Mouse (Mus musculus) mesoderm, embryonic 11.5 days (tissue): ENCODE data around the gene 2310039H08Rik.

Experiments used
- DNase-seq: peaks from one replicate; pipeline ENCODE4 v3.0.0-alpha.2; 2012; ENCODE audit warnings: low read depth, low spot score

The 2310039H08Rik gene

DNA sequence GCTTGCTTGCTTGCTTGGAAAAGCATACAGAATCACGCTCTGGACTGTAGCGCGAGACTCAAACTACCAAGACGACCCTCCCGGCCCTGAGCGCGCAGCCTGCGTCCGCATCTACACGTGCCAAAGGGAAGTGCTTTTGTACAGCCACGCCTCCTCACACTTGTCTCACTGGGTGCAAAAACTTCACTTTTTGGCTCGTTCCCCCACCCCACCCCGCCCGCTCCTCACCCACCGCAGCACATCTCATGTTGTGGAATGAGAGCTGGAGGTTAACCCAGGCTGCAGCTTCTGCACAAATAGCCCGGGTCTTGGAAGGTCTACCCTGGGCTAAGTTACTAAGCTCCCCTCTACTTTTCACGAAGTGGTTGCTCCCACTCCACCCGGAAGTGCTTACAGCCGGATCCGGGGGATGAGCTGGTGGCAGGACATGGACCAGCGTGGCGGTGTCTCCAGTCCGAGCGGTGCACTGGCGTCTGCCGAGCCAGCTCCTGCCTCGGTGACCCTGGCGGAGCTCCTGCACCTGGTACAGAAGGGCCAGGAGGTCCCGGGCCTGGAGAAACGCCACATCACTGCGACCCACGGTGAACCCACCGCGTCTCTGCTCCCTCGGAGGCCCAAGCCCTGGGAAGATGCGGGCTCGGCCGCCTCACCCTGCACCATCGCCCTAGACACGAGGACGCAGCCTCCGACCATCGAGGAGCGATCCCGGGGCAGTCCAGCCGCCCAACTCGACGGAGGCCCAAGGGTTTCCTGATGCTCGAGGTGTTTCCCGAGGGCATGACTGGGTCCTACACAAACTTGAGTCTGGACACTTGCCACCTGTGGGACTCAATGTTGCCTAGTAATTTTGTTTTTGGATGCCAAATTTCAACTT, at the start of gene 2310039H08Rik:
Gene 2310039H08Rik (plus strand): TSS at position 232 of the 874 bp plus-strand sequence.
- DNase-seq: peak; percentile 91

DNA sequence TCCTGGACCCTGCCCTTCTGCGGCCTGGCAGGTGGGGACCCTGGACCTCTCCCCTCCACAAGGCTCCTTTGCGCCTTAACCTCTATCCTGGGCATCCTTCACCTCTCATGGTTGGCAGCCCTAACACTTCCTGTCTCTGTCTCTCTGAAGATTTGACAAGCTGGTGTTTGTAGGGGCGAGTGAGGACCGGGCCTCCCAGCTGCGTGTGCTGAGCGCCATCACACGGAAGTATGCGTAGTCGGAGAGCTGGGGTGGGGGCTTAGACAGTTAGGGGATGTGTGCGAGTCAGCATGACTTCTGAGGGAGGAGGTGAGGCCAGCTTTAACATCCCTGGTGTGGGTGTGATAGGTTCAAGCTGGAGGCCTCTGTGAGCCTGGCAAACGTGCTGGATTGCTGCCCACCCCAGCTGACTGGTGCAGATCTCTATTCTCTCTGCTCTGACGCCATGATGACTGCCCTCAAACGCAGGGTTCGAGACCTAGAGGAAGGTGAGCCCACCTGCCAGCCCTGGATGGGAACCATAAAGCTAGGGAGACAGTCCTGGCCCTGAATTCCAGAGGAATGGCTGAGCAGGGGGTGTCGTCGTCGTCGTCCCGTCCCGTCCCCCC, 47.9 kb upstream of the 2310039H08Rik start:
- DNase-seq: no peak

DNA sequence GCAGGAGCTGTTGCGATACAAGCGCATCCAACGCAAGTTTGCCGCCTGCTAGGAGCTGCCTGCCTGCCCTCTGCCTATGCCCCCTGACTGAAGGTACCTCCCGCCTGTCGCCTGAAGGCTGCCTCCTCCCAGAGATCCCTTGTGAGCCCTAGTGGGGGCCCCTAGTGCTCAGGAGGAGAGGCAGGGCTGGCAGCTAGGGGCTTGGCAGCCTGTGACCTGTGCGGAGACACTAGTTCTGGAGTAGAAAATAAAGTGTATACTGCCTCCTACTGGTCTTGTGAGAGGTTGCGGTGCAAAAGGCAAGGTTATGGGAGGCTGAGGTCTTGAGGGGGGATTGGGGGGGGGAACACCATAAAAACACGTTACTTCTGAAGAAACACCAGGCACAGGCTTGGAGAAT, 47.2 kb upstream of the 2310039H08Rik start:
- peak; percentile 54 for DNase-seq

DNA sequence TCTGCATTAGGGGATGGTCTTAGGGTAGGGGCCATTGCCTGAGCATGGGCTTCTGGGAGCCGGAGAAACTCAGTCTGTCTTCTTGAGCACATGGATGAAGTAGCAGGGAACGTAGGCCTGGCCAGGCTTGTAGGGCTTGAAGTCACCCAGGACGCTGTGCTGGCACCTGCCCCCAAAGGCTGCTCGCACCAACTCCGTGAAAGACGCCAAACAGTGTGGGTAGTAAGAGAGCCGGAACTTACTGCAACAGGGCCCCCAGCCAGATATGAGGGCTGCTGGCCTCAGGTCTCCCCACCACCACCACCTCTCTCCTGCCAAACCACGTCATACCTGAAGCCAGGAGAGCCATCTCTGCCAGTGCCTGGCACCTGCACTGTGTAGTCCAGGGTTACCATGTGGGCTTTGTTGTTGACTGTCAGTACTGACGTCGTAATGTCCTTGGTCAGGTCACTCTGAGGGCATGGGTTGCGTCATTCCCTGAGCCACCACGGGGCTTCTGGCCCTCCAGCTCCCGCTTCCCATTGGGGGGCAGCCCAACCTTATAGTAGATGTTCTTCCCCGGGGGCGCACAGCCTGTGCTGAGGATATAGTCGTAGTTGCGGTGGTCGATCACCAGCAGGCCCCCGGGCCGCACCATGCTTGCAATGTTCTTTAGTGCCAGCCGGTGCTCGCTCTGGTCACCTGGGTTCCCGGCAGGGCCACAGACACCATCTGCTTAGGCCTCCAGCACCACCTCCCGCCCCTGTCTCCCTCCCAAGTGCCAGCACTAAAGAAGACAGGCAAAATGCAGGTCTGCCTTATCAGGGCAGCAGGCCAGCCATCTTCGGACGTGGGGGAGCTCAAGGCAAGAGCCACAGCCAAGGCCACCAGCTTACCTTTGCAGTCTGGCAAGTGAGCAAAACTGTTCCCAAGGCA, 46.4 kb upstream of the 2310039H08Rik start:
- DNase-seq: no peak

DNA sequence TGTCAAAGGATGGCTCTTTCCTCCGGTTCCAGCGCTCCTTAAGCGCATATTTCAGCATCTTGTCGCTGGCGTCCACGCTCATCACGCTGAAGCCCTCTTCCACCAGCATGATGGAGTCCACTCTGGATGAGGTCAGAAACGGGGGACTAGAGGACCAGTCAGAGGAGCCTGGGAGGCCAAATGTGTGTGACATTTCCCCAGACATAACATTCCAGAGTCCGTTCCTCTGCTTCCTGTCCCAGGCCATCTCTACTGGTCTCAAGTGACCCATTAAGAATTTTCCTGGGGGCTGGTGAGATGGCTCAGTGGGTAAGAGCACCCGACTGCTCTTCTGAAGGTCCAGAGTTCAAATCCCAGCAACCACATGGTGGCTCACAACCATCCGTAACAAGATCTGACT, 45.2 kb upstream of the 2310039H08Rik start:
- no peak for DNase-seq

DNA sequence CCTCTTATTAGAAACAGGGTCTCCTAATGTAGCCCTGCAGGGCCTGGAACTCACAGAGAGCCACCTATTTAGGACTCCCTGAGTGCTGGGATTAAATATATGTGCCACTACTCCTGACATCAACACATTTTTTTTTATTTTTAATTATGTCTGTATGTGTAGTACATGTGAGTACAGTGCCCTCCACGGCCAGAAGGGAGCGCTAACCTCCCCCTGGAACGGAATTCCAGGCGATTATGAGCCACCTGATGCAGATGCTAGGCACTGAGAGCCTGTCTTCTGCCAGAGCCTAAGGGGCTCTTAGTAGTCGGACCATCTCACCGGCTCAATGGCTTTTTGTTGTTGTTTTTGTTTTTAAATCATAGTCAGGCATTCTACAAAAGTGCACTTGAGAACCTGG, 44.4 kb upstream of the 2310039H08Rik start:
- DNase-seq: peak; percentile 56

DNA sequence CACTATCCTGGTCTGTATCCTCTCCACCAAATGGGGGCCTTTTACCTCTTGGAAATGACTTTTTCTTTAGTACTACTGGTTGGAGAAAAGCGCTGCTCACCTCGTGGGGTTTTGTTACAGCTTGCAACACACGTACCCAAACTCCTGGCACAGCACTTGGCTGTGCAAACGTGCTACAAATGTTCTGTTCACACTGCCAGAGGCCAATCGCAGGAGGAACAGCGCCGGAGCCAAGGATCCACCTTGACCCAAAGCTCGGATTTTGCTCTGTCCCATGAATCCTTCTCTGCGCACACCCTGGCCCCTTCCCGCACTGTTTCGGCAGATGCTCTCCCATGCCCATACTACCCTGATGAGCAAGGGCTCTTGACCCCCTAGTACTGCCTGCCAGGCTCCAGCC, 43.9 kb upstream of the 2310039H08Rik start:
- DNase-seq: no peak

DNA sequence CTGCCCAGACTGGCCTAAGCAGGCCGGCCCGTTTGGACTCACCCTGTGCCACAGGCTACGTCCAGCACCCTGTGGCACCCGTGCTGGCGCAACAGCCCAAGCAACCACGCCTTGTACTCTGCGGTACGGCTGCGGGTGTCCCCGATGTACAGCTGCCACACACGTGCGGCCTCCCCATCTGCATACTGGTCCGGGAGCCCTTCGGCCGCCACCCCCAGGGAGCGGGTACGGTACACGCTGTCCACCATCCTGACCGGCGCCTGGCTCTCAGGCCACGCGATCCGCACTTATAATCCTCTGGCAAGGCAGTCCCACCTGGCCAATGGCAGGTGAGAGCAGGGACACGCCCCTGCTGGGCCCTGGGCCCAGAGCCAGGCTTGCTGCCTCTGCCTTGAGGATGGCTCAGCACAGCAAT, 43.5 kb upstream of the 2310039H08Rik start, which contains the start of gene Gnmt:
Gene Gnmt (minus strand): TSS at position 265 of the 415 bp plus-strand sequence.
- DNase-seq: no peak

DNA sequence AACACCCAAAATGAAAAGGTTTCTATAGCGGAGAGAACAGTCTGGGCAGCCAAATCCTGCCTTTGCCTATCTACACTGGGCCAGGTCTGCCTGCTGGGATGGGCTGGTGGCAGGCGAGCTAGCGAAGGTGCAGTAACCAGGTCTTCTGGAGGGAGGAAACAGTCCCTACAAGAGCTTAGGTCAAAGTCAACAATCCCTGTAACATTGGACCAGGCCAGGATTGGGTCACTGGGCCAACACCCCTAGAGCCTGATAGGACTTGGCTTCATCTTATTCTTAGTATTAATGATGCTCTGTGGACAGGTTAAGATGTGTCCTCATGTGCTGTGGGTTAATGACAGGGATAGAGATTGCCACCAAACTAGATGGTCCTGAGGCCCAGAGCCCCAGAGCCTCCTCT, 38.4 kb upstream of the 2310039H08Rik start:
- DNase-seq: no peak

DNA sequence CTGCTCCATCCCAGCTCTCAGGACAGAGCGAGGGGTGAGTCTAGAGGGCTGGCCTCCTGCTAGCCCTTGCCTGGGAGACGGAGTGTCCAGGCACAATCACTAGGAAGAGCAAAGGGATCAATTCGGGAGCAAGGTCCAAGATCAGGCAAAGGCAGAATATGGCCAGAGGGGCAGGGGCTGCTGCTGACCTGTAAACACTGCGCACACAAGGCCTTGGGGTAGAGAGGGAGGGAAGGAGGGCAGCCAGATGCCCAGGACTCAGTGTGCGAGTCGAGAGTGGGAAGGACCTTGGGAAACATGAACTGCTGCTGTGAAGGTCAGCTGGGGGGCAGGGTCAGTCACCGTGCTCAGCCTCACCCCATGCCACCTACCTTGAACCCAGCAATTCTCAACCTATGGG, 37.1 kb upstream of the 2310039H08Rik start:
- no peak for DNase-seq

DNA sequence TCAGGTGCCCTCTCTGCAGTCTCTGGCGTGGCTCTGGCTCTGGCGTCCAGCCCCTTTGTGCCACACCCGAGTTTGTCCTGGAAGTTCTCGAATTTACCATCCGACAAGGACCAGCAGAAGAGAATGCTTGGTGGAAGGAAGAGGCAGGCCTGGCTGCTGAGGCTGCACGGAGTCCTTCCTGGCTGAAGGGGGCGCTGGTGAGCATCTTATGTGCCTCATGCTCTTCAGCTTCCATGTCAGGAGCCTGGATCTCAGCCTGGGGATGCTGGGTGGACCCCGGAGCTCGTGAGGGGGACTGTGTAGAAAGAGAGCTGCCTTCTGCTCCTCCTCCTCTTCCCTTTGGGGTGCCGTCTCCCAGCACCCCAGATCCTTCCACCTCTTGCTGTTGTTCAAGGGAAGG, 36.3 kb upstream of the 2310039H08Rik start:
- DNase-seq: peak; percentile 42

DNA sequence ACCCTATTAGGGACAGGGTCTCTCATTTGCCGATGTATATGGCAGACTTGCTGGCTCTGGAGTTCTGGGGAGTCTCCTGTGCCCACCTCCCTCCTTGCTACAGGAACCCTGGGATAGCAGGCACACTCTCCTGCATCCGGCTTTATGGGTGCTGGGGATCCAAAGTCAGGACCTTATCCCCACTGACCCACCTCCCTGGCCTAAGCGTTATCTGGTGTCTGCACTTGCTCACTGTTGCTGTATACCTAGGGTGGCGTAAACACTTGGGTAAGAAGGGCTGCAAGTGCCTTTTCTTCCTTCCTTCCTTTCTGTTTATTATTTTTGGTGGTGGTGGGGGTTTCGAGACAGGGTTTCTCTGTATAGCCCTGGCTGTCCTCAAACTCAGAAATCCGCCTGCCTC, 31.1 kb upstream of the 2310039H08Rik start:
- DNase-seq: no peak

DNA sequence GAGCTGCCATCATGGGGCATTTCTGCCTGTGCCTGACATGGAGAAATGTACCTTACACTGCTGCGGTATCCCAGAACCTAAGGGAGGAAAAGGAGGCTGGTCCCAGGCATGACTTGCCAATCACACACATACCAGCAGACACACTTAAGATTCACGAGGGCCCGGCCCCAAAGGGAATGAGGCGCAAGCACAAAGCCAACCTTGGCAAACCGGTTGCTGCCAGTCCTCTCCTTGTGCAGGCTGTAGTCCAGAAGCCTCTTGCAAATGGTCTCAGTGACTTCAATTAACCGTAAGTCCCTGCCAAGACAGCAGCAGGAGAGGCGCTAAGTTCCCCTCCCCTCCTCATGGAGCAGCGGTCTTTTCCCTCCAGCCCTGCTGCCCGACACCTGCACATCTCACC, 29.4 kb upstream of the 2310039H08Rik start:
- no peak for DNase-seq

DNA sequence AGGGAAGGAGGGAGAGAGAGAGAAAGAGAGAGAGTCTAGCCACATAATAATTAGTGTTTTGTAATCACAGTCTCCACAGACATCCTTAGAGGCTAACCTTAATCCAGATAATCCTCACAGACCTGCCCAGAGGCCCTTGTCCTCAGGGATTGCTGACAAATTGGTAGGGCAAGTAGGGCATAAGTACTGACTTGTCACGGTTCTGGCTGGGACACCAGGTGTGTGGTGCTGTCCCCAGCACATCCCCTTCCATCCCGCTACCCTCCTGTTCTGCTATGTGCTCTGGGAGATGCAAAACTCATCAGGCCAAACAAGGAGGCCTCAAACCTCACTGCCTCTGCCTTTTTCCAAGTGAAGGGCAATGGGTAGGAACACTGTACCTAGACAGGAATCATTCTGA, 26.9 kb upstream of the 2310039H08Rik start:
- no peak for DNase-seq

DNA sequence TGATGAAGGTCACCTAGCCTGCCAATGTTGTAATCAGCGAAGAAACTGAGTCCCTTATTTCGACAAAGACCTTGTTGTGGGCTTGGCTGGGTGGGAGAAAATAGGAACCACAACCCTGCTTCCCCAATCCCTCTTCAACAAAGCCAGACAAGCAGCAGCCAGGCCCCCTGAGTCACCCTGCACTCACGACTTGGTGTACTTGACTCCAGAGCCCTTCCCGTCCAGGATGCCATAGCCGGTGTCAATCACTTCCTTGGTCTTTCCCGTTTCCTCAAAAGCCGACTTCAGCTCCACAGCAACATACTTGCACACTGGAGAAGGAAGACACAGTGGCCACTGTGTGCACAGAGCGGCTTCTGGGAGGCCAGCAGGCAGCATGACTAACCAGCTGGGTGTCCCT, 25.2 kb upstream of the 2310039H08Rik start:
- DNase-seq: no peak

DNA sequence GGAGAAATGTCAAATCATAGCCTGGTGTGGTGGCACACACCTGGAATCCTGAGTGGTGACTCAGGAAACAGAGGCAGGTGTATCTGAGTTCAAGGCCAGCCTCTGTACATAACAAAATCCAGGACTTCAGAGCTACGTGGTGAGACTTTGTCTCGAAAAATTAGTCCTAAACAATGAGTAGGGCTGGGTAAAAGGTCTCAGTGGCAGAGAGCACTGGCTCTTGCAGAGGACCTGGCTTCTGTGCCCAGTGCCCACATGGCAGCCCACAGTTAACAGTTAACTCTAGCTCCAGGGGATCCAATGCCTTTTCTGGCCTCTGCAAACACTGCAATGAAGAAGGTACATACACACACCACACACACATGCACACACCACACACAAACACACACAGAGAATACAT, 24.6 kb upstream of the 2310039H08Rik start:
- no peak for DNase-seq

DNA sequence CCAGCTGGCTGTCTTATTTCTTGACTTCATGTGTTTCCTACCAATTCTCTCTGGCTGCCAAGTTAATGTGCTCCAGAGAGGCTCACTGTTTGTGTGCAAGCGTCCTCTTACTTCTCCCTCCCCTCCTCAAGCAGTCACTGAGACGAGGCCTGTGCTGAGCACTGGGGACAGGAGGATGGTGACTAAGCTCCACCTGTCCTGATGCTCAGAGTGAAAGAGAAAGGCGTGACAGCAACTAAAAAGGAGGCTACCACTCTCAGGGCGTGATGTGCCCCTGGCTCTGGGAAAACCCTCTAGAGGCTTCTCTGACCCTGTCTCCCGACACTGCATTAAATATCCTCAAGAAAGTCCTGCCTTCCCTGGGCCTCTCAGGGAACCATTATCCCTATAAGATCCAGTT, 23.2 kb upstream of the 2310039H08Rik start:
- DNase-seq: no peak

DNA sequence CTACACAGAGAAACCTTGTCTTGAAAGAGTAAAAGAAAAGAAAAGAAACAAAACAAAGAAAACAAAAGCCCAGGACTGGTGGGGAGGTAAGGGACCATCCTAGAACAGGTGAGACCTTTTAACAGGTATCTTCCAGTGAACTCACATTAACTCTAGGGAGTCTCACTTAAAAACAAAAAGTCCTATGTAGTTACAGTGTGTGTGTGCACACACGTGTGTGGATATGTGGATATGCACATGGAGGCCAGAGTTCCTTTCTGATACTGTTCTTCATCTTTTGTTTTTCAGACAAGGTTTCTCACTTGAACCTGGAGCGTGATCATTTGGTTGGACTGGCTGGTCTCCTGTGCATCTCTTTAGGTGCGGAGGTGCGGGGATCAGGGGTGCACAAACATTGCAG, 21.9 kb upstream of the 2310039H08Rik start:
- no peak for DNase-seq

DNA sequence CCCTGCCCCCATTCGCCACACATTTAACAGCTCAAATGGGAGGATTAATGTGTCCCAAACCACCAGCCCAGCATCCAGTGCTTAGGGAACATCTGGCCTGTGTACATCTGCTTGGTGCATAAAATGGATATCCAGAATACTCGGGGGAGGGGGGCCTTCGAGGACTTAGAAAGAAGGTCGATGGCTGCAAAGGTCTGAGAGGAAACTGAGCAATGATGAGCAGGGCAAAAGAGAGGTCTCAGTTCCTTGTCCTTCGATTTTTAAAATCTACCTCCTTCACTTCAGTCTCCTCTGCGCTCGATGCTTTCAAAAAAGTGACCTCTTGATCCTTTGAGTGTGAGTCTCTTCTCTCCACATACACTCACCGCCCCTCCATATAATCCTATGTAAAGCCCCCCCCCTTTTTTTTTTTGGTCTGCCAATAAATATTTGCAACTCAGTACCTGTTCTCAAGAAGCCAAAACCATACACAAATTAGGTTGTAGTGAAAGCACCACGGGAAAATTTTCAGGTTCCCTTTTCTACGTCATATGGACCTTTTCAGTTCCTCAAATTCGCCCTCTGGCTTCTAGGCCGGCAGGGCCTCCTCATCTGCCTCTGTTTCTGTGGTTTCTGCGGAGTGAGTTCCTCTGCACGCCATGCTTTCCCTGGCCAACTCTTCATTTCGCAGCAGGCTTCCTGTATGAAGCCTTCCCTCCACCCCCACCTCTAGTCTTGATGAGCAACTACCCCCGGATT, 21.2 kb upstream of the 2310039H08Rik start:
- DNase-seq: no peak

DNA sequence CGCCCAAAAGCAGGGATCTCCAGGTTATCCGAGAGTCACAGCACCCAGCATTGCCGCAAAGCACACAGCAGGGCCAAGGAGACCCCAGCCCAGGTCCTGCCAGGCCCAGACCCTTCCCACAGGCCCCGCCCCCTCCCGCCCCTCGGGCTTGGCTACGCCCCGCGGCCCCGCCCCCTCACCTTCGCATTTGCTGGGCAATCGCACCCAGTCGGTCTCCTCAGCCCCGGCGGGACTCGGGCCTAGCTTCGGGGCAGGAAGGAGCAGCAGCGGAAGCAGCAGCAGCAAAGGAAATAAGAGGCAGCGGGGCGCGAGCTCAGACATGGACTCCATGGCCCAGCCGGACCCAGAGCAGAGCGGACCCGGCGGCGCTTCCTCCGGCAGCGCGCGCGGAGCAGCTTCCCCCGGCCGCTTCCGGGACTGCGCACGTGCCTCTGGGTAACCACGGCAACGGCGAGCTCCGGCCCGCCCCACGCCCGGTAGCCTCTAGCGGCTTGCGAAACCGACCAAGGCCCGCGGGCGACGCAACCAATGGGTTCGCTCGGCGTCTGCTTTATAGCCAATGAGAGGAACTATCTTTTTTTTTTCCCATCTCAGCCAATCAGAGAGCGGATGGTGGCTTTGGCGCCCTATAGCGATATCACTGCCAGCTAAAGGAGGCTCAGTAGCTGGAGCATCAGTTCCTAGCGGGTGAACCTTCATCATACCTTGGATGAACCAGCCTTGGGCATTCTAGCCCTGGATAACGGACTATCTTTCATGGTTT, 20.5 kb upstream of the 2310039H08Rik start, which contains the start of gene Cnpy3:
Gene Cnpy3 (minus strand): TSS at position 421 of the 763 bp plus-strand sequence.
- peak; percentile 99 for DNase-seq
